Mouse (Mus musculus): ENCODE results near the gene Tnnt2. TPM values are rescaled to one million over a fixed set of nuclear protein-coding genes. Genes with fewer than 3 reads are reported as not detected.

Tnnt2 gene
- polyA plus RNA-seq, 1 experiment from 2014 or later: 3,947 TPM

GRCm38 (mm10) chr1:135846632-135847031, 10.5 kb downstream of the Tnnt2 start:
- no peak overlapping the region for H3K4me2 ChIP-seq

GRCm38 (mm10) chr1:135847139-135847562, 11.0 kb downstream of the Tnnt2 start:
- H3K27ac ChIP-seq (ENCODE audit: low read depth, low read length): no peak overlapping the region
- ATAC-seq (replicated peaks; ENCODE audit: insufficient number of reproducible peaks, low FRiP score, low TSS enrichment): no peak

More at GRCm38 (mm10) chr1:135846632-135847031, 10.5 kb downstream of the Tnnt2 start:
- no peak overlapping the region for H3K4me3 ChIP-seq (ENCODE audit: low read depth, low read length)
- 0 out of 2 replicates have a peak overlapping the region, but pooled peaks have one; percentile 15 for H3K27ac ChIP-seq (ENCODE audit: low read depth, low read length)
- H3K4me1 ChIP-seq (ENCODE audit: control insufficient read depth, insufficient read depth, low read length): peaks cover 60% of the 10 kb centered on the region
- H3K36me3 ChIP-seq (ENCODE audit: control insufficient read depth, insufficient read depth, low read length): peaks cover 5% of the 10 kb centered on the region
- WGBS (ENCODE audit: insufficient replicate concordance): 71% methylated on average over 5 of the region's 5 CpGs
- no peak for ATAC-seq (replicated peaks; ENCODE audit: insufficient number of reproducible peaks, low FRiP score, low TSS enrichment)
- H3K9me3 ChIP-seq (replicated peaks; ENCODE audit: control insufficient read depth, low read length): no peaks in the 10 kb centered on the region
- H3K9ac ChIP-seq (ENCODE audit: low read depth, low read length): no peak overlapping the region
- no peaks in the 10 kb centered on the region for H3K27me3 ChIP-seq (ENCODE audit: control insufficient read depth, insufficient read depth, low read length)

DNA sequence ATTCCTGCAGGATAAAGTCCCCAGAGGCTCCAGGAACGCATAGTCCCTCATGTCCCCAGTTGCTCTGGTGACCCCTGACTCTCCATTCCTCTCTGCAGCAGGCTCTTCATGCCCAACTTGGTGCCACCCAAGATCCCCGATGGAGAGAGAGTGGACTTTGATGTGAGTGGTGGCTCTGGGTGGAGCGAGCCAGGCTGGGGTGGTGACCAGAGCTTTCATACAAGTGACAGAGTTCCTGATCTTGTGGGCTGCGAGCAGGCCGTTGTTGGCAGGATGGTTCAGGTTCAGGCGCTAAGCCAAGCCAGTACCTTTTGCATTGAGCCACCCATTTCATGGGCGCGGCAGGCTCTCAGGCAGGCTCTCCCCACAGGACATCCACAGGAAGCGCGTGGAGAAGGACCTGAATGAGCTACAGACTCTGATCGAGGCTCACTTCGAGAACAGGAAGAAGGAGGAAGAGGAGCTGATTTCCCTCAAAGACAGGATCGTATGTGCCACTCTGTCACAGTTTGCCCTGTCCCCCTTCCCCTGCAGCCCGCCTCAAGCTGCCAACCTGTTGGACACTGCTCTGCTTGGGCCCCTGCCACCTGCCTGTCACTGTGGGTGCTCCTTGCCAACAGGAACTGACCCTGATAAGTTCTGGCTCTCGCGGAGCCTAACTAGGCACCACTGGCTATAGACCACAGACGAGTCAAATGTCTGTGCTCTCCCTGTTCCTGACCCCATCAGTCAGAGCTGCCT, 11.6 kb downstream of the Tnnt2 start:
- H3K36me3 ChIP-seq (ENCODE audit: control insufficient read depth, insufficient read depth, low read length): peaks cover 8% of the 10 kb centered on the region
- 0 out of 2 replicates have a peak overlapping the region, but pooled peaks have one; percentile 10 for H3K9ac ChIP-seq (ENCODE audit: low read depth, low read length)
- H3K27ac ChIP-seq (ENCODE audit: low read depth, low read length): no peak overlapping the region
- 68% methylated on average over 17 of the region's 17 CpGs for WGBS (ENCODE audit: insufficient replicate concordance)
- ATAC-seq (replicated peaks; ENCODE audit: insufficient number of reproducible peaks, low FRiP score, low TSS enrichment): no peak
- H3K9me3 ChIP-seq (replicated peaks; ENCODE audit: control insufficient read depth, low read length): no peaks in the 10 kb centered on the region
- peaks cover 63% of the 10 kb centered on the region for H3K4me1 ChIP-seq (ENCODE audit: control insufficient read depth, insufficient read depth, low read length)
- H3K27me3 ChIP-seq (ENCODE audit: control insufficient read depth, insufficient read depth, low read length): no peaks in the 10 kb centered on the region
- no peak overlapping the region for H3K4me3 ChIP-seq (ENCODE audit: low read depth, low read length)
- no peak overlapping the region for H3K4me2 ChIP-seq

More at GRCm38 (mm10) chr1:135847139-135847562, 11.0 kb downstream of the Tnnt2 start:
- H3K27me3 ChIP-seq (ENCODE audit: control insufficient read depth, insufficient read depth, low read length): no peaks in the 10 kb centered on the region
- whole genome bisulfite sequencing (ENCODE audit: insufficient replicate concordance): 29% methylated on average over 6 of the region's 6 CpGs
- H3K4me1 ChIP-seq (ENCODE audit: control insufficient read depth, insufficient read depth, low read length): peaks cover 62% of the 10 kb centered on the region
- no peak overlapping the region for H3K4me3 ChIP-seq (ENCODE audit: low read depth, low read length)
- peaks cover 8% of the 10 kb centered on the region for H3K36me3 ChIP-seq (ENCODE audit: control insufficient read depth, insufficient read depth, low read length)
- H3K9ac ChIP-seq (ENCODE audit: low read depth, low read length): 0 out of 2 replicates have a peak overlapping the region, but pooled peaks have one; percentile 10
- H3K9me3 ChIP-seq (replicated peaks; ENCODE audit: control insufficient read depth, low read length): no peaks in the 10 kb centered on the region
- no peak overlapping the region for H3K4me2 ChIP-seq

DNA sequence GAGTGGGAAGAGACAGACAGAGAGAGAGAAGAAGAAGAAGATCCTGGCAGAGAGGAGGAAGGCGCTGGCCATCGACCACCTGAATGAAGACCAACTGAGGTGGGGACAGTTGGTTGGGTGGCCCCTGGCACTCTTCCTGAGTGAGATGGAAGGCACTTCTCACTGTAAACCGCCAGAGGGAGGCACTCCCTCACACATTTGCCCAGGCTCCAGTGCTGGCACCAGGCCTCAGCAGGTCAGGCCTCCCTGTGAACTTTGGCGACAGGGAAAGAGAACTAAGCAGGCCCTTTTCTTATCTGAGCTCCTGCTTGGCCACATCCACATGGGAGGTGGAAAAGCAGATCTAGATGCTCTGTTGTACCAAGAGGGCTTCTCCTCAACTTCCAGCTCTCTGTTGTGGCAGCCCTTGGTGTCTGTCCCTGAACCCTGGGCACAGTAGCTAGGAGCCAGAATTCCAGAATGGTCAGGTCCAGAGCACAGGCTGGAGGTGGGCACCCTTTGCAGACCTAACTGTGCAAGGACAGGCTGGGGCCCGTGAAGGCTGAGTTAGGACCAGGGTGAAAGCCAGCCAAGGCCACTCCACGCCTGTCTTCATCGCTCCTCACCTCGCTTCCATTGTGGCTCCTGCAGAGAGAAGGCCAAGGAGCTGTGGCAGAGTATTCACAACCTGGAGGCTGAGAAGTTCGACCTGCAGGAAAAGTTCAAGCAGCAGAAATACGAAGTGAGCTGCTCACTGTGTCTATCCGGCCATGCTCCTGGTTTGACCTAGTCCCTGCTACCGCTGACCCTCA, 14.8 kb downstream of the Tnnt2 start:
- H3K9me3 ChIP-seq (replicated peaks; ENCODE audit: control insufficient read depth, low read length): no peaks in the 10 kb centered on the region
- no peak overlapping the region for H3K9ac ChIP-seq (ENCODE audit: low read depth, low read length)
- ATAC-seq (replicated peaks; ENCODE audit: insufficient number of reproducible peaks, low FRiP score, low TSS enrichment): no peak
- no peak overlapping the region for H3K4me2 ChIP-seq
- H3K4me3 ChIP-seq (ENCODE audit: low read depth, low read length): no peak overlapping the region
- WGBS (ENCODE audit: insufficient replicate concordance): 61% methylated on average over 12 of the region's 12 CpGs
- H3K27me3 ChIP-seq (ENCODE audit: control insufficient read depth, insufficient read depth, low read length): no peaks in the 10 kb centered on the region
- peaks cover 41% of the 10 kb centered on the region for H3K4me1 ChIP-seq (ENCODE audit: control insufficient read depth, insufficient read depth, low read length)
- peaks cover 8% of the 10 kb centered on the region for H3K36me3 ChIP-seq (ENCODE audit: control insufficient read depth, insufficient read depth, low read length)
- peak overlapping the region; percentile 7 for H3K27ac ChIP-seq (ENCODE audit: low read depth, low read length)

DNA sequence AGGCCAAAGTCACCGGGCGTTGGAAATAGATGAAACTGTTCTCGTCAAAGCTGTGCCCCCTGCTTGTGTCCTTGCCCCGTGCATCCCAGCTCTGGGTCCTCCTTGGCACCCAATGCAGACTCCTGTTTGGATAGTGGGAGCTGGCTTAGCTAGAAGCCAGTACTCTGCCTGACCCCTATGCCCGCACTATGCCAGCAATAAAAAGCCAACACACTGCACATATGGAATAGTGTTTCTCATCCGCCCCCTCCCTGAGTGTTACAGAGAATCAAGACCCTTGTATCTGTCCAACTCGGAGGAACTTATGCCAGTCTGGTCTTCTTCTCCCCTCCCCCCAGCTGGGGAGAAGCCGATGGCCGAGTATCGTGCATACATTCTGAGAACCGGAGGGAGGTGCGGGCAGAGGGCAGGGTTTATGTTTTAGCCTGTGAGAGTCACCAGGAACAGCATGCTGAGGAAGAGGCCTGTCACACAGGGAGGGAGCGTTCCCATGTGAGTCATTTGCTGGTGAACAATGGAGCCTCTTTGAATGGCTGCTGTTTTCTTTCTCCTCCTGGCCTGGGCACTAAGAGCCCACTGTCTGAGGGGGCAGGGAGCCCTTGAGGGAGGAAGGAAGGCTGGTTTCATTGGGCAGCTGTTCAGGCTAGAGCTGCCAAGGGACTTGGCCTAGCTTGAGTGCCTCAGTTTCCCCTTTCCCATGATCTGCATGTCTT, 16.0 kb downstream of the Tnnt2 start:
- Histone ChIP-seq H3K4me3 (ENCODE audit: low read depth, low read length) (no peak overlapping the region), H3K27me3 (ENCODE audit: control insufficient read depth, insufficient read depth, low read length) (no peaks in the 10 kb centered on the region), H3K4me1 (ENCODE audit: control insufficient read depth, insufficient read depth, low read length) (peaks cover 35% of the 10 kb centered on the region), H3K9me3 (replicated peaks; ENCODE audit: control insufficient read depth, low read length) (no peaks in the 10 kb centered on the region), H3K36me3 (ENCODE audit: control insufficient read depth, insufficient read depth, low read length) (peaks cover 8% of the 10 kb centered on the region), H3K27ac (ENCODE audit: low read depth, low read length) (peak overlapping the region; percentile 29), H3K9ac (ENCODE audit: low read depth, low read length) (no peak overlapping the region), H3K4me2 (no peak overlapping the region)
- 55% methylated on average over 13 of the region's 13 CpGs for WGBS (ENCODE audit: insufficient replicate concordance)
- ATAC-seq (replicated peaks; ENCODE audit: insufficient number of reproducible peaks, low FRiP score, low TSS enrichment): no peak

DNA sequence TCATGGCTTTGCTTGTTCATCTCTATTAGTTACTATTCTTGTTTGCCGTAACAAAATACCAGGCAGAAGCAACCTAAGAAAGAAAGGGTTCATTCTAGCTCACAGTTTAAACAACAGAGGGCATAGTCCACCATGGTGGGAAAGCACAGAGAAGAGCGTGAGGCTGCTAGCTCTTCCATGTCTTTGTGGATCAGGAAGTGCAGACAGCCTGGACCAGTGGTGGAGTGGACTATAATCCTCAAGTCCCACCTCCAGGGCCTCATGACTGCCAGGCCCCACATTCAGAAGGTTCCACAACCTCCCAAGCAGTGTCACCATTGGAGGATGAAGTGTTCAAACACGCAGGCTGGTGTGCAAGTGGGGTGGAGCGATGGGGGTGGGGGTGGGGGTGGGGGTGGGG, 17.0 kb downstream of the Tnnt2 start:
- H3K27ac ChIP-seq (ENCODE audit: low read depth, low read length): peak overlapping the region; percentile 29; the same call in 1 of the 2 replicates

GRCm38 (mm10) chr1:135854591-135855343, 18.6 kb downstream of the Tnnt2 start:
- H3K27me3 ChIP-seq (ENCODE audit: control insufficient read depth, insufficient read depth, low read length): no peaks in the 10 kb centered on the region
- peaks cover 24% of the 10 kb centered on the region for H3K4me1 ChIP-seq (ENCODE audit: control insufficient read depth, insufficient read depth, low read length)
- no peak overlapping the region for H3K4me2 ChIP-seq
- peaks cover 8% of the 10 kb centered on the region for H3K36me3 ChIP-seq (ENCODE audit: control insufficient read depth, insufficient read depth, low read length)
- no peak overlapping the region for H3K9ac ChIP-seq (ENCODE audit: low read depth, low read length)
- ATAC-seq (replicated peaks; ENCODE audit: insufficient number of reproducible peaks, low FRiP score, low TSS enrichment): no peak
- no peaks in the 10 kb centered on the region for H3K9me3 ChIP-seq (replicated peaks; ENCODE audit: control insufficient read depth, low read length)
- no peak overlapping the region for H3K27ac ChIP-seq (ENCODE audit: low read depth, low read length)
- no peak overlapping the region for H3K4me3 ChIP-seq (ENCODE audit: low read depth, low read length)
- WGBS (ENCODE audit: insufficient replicate concordance): 68% methylated on average over 6 of the region's 6 CpGs

More for the DNA sequence above, 17.0 kb downstream of the Tnnt2 start:
- Histone ChIP-seq H3K4me1 (ENCODE audit: control insufficient read depth, insufficient read depth, low read length) (peaks cover 27% of the 10 kb centered on the region), H3K36me3 (ENCODE audit: control insufficient read depth, insufficient read depth, low read length) (peaks cover 8% of the 10 kb centered on the region), H3K9me3 (replicated peaks; ENCODE audit: control insufficient read depth, low read length) (no peaks in the 10 kb centered on the region), H3K4me3 (ENCODE audit: low read depth, low read length) (no peak overlapping the region), H3K9ac (ENCODE audit: low read depth, low read length) (no peak overlapping the region), H3K4me2 (no peak overlapping the region), H3K27me3 (ENCODE audit: control insufficient read depth, insufficient read depth, low read length) (no peaks in the 10 kb centered on the region)
- WGBS (ENCODE audit: insufficient replicate concordance): 81% methylated on average over 4 of the region's 4 CpGs
- ATAC-seq (replicated peaks; ENCODE audit: insufficient number of reproducible peaks, low FRiP score, low TSS enrichment): no peak

- 91% methylated on average over 1 of the region's 1 CpGs for WGBS (ENCODE audit: insufficient replicate concordance)
- Histone ChIP-seq H3K36me3 (ENCODE audit: control insufficient read depth, insufficient read depth, low read length) (peaks cover 5% of the 10 kb centered on the region), H3K4me1 (ENCODE audit: control insufficient read depth, insufficient read depth, low read length) (peaks cover 21% of the 10 kb centered on the region), H3K9ac (ENCODE audit: low read depth, low read length) (no peak overlapping the region), H3K4me2 (no peak overlapping the region), H3K27ac (ENCODE audit: low read depth, low read length) (no peak overlapping the region), H3K9me3 (replicated peaks; ENCODE audit: control insufficient read depth, low read length) (no peaks in the 10 kb centered on the region), H3K27me3 (ENCODE audit: control insufficient read depth, insufficient read depth, low read length) (no peaks in the 10 kb centered on the region), H3K4me3 (ENCODE audit: low read depth, low read length) (no peak overlapping the region)
- no peak for ATAC-seq (replicated peaks; ENCODE audit: insufficient number of reproducible peaks, low FRiP score, low TSS enrichment)
Observed at GRCm38 (mm10) chr1:135855344-135855687, 19.2 kb downstream of the Tnnt2 start.
